28 mouse cellular contexts compared by ENCODE assay signal in genomic region chr15:102083028-102083427, GRCm38 (mm10).
"Had no signal": no experiment of that assay in that cellular context is flagged by ENCODE, and none has a peak within 500 bp of the region (broad histone marks: within the 10 kb centered on the region; RNA-seq: fewer than 3 reads in every experiment).

No protein-coding gene starts in this region.

- ATAC-seq: hindbrain, embryonic 16.5 days; inflammation-experienced regulatory T-cells, adult 6 months; intestine, embryonic 15.5 days; intestine, postnatal 0 days had no signal

- H3K27ac ChIP-seq: heart, adult 2 months; heart, embryonic 13.5 days; heart, embryonic 15.5 days; hindbrain, embryonic 12.5 days; hindbrain, embryonic 14.5 days; intestine, embryonic 15.5 days; kidney, embryonic 15.5 days; layer of hippocampus, adult 2 months; left cerebral cortex, adult 2 months; limb, embryonic 10.5 days; limb, embryonic 12.5 days; liver, embryonic 13.5 days; liver, embryonic 15.5 days had no signal

- DNase-seq: gastrocnemius, postnatal 14 days; gastrocnemius, postnatal 36 days; heart, adult 11 months; heart, adult 2 months; heart, postnatal 14 days; heart, postnatal 36 days; kidney, adult 18-20 months; kidney, adult 9 months; kidney, postnatal 10 days; kidney, postnatal 4 days; liver; liver, embryonic 13.5 days had no signal

- H3K9ac ChIP-seq: heart, embryonic 13.5 days; heart, embryonic 15.5 days; hindbrain, embryonic 12.5 days; hindbrain, embryonic 14.5 days; intestine, embryonic 15.5 days; kidney, embryonic 15.5 days; limb, embryonic 12.5 days; liver, embryonic 13.5 days; liver, embryonic 15.5 days had no signal

- H3K27me3 ChIP-seq: heart, embryonic 13.5 days; heart, embryonic 15.5 days; hindbrain, embryonic 12.5 days; intestine, embryonic 15.5 days; kidney, embryonic 15.5 days; limb, embryonic 12.5 days; liver, embryonic 13.5 days; liver, embryonic 15.5 days had no signal

- H3K9me3 ChIP-seq: heart, embryonic 13.5 days; heart, embryonic 15.5 days; hindbrain, embryonic 12.5 days; intestine, embryonic 15.5 days; kidney, embryonic 15.5 days; limb, embryonic 10.5 days; limb, embryonic 12.5 days; liver, embryonic 13.5 days; liver, embryonic 15.5 days had no signal

- H3K4me1 ChIP-seq: hindbrain, embryonic 12.5 days; intestine, embryonic 15.5 days; limb, embryonic 10.5 days; limb, embryonic 12.5 days had no signal

- H3K4me2 ChIP-seq: heart, embryonic 11.5 days; heart, embryonic 13.5 days; heart, embryonic 15.5 days; hindbrain, embryonic 12.5 days; hindbrain, embryonic 14.5 days; intestine, embryonic 15.5 days; kidney, embryonic 15.5 days; limb, embryonic 12.5 days; liver, embryonic 11.5 days; liver, embryonic 13.5 days; liver, embryonic 15.5 days had no signal

- H3K4me3 ChIP-seq: heart, adult 2 months; heart, embryonic 13.5 days; heart, embryonic 15.5 days; hindbrain, embryonic 12.5 days; intestine, embryonic 15.5 days; kidney, embryonic 15.5 days; layer of hippocampus, adult 2 months; left cerebral cortex, adult 2 months; limb, embryonic 10.5 days; limb, embryonic 12.5 days; liver, embryonic 13.5 days; liver, embryonic 15.5 days had no signal
